Mouse (Mus musculus) frontal cortex, postnatal 25 days (tissue): Measurements from ENCODE around the gene Insr.
A peak's percentile ranks its signal among the peaks of the same experiment; 100 is the strongest.
"Not testable (repeated sequence)": the region's sequence is repeated elsewhere in the genome, so short reads cannot be mapped to it uniquely, and the experiment has no call there.

Experiments used
- DNase-seq, 2 experiments: peaks; one replicate each; pipeline ENCODE4 v3.0.0; 2022; ENCODE audit warnings: low spot score in 2 of 2

Insr gene

DNA sequence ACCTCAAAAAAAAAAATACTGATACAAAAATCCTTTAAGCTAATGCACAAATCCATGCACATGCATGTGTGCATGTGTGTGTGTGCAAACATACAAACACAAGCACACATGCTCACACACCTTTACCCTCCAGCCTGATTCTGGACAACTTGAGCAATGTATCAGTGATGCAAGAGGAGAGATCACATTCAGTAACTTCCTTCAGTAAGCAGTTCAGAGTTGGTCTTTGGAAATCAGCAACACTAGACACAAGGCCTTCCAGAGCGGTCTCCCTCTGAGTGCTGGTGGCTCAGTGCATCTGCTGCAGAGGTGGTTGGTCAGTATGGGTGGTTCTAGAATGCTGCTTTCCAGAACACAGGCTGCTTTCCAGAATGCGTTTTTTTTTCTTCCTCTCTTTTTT, 46.8 kb downstream of the Insr start:
- no peak for DNase-seq

DNA sequence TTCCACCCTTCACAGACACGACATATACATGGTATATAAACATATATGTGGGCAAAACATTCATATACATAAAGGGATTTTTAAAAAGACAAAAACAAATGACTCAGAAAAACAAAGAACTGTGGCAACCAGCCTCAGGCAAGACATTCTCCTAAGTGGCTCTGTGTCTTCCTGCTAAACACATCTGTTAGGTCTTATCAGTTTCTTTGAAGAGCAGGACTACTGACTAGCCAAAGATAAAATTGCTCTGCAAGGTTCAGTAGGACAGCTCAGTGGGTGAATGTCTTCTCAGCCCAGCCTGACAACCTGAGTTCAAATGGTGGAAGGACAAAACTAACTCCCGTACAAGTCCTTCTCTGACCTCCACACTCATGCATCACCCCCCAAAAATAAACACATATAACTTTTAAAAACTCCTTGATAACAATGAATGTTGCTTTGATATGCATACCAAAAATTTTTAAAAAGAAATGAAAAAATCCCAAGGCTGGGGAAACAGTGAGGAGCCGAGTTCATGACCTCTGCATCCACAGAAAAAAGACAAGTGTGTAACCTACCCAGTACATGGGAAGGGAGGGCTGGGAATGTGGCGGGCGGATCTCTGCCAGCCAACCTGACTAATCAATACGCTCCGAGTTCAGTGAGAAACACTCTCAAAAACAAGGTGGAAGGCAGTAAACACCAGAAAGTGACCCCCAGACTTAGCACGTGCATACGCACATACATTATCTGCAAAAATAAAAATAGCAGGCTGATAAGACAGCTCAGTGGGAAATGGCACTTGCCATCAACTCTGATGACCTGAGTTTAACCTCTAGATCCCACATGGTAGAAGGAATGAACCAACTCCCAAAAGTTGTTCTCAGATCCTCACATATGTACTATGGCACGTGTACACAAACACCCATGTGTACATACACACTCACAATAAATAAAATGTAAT, 49.0 kb downstream of the Insr start:
- no peak for DNase-seq

DNA sequence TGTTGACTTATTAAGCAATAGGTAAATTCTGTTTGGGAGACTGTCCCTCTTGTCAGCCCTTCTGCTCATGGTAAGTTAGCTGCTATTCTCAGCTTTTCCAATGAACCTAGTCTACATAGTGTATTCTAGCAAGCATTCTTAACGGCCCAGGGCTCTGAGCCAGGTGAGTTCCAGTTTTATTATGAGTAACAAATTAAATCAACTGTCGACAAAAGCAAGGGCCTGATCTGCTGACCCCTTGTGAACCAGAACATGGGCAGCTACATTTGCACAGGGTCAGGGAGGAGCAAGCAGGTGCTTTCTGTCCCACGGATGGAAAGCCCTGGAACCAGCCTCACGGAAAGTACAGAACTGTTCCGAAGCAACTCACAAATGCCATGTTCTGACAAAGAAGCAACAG, 52.0 kb downstream of the Insr start:
- DNase-seq, result no peak

DNA sequence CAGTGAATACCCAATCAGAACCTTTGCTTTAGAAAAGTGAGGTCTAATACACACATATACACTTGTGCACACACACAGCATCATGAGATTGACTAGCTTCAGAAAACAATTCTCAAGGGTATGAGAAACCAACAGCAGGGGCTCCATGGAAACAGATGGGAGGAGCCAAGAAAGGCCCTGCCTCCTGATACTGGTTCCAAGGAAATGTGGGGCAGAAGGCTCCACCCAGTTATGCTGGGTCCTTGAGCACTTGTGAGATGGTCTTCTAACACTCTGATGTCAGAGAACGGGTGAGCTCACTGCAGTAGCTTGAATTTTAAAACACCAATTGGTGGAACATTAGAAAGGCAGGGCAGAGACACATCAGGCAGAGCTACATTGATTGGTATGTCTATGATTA, 53.7 kb downstream of the Insr start:
- no peak for DNase-seq

DNA sequence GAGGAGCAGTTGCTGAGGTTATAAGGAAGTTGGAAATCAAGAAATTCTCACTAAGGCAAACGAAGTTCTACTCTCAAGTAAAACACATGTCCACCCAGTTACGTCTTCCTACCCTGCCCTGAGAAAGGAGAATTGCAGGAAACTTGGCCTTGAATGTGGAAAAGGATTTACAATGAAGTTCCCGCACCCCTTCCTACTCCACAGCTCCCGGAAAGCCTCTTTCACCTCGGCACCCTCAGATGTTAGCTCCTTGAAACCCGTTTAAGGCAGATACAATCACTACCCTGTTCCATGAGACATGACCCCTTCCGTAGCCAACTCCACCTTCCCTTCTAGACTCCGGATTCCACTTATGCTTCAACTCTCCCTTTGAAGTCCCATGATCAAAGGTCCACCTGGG, 54.2 kb downstream of the Insr start:
- no peak for DNase-seq

DNA sequence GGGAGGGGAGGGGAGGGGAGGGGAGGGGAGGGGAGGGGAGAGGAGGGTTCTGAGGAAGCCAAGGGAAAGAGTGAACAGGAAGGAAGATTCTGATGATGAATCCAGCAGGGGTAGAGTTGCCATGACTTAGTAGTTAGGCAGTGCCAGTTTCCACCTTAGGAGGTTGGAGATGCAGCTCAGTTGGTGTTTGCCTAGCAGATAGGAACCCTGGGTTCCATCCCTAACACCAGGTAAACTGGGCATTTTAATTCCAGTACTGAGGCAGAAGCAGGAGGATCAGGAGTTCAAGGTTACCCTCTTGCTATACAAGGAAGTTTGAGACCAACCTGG, 56.8 kb downstream of the Insr start:
- no peak for DNase-seq

DNA sequence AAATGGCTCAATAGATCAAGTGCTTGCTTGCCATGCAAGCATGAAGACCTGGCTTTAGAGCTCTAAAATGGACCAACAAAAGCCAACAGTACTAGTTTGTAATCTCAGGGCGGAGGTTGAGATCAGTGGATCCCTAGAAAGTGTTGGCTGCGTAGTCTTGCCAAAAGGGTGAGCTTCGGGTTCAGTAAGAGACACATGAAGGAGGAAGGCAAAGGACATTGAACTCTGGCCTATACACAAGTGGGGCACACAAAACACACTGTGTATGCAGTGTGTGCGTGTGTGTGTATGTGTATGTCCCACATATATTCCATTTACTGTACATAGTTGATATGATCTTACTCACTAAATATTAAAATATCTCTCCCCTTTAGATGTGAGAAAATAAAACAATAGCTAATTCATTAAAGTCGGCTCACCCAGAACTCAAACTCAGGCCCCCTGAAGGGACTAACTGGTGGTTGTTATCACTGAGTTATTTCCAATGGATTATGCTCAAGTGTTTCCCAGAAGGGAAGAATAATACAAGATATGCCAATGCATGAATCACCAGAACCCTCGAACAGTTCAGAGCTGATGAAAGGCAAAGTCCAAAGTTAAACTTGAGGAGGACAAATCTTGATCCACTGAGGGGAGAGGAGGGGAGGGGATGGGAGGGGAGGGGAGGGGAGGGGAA, 57.3 kb downstream of the Insr start:
- no peak for DNase-seq

DNA sequence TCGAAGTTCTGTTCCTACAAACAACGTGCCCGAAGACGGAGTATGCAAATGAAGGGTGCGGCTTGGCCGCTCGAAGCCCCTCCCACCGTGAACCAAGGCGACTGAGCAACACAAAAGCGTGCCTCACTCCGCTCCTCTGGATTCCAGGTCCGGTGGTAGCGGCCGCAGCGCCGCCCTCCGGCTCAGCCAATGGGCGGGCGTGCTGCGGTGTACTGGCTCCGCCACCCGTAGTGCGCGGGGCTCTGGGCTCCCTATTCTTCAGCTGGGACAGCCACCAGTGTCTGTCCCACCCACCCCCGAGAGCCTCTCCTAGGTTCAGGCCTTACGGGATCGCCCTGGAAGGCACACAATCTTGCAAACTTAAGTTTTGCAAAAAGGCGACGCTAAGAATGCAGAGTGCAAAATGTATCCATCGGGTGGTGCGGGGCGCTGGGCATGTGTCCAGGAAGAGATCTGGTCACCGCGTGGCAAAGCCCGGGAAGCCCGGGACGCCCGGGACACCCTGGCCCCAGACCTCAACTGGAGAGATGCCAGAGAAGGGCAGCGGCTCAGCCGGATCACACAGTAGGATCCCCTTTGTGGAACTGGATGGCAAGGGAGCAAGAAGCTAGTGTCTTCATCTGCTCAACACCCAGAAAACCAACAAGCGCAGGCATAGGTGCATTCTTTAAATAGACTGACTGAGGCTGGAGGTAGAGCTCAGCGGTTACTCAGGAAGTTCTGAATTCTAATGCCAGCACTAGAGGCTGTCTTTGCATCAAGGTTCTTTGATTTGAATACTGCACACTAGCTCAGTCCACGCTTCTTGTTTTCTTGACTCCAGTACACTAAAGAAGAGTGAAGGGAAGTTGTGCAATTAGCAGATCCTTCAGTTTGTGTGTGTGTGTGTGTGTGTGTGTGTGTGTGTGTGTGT, 58.1 kb downstream of the Insr start:
- peak; percentile 63 to 70 for DNase-seq

DNA sequence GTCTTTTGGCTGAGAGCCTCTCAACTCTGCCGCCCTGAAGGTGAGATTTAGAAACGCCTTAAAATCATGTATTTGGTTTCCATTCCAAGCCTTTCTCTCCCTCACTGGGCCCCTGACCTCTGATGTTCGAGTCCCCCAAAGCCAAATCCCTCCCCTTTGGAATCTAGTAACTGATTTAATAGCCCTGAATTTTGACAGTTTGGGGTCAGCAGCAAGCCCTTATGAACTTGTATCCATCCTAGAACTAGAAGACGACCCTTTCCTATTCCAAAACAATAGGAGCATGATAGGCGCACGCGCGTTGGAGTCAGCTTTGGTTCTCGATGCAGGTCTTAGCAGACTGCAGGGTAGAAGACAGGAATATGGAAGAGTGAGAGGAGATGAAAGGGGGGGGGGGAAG, 58.9 kb downstream of the Insr start:
- no peak for DNase-seq

DNA sequence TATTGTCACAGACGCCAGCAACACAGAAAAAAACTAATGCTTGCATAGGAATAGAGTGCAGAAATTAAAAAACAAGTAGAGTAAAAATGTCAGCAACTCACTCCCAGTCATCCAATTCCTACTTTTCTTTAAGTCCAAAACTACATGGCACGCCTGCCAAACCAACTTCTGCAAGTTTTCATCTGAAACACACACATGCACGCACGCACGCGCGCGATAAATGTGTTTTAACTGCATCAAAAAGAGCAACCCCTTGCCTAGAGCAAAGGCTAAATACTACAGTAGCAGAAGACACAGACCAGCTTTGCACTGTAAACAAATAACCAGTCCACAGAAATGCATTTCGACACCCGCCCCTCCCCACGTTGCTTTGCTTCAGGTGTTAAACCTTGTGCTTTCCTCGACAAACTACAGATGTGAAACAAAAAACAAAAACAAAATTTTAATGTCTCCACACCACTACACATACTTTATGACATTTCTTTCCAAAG, 59.5 kb downstream of the Insr start:
- DNase-seq, result no peak

DNA sequence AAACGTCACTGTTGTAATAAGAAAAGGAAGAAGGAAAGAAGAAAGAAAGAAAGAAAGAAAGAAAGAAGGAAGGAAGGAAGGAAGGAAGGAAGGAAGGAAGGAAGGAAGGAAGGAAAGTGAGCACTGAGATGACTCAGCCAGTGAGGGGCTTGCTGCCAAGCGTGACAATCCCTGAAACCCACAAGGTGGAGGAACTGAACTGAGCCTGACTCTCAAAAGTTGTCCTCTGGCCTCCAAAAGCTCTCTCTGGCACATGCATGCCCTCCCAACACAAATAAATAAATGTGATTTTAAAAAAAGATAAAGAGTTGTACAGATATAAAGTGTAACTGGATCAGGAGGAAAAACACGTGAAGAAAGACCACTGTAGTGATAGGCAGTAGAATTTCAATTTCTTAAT, 60.2 kb downstream of the Insr start:
- no peak for DNase-seq

DNA sequence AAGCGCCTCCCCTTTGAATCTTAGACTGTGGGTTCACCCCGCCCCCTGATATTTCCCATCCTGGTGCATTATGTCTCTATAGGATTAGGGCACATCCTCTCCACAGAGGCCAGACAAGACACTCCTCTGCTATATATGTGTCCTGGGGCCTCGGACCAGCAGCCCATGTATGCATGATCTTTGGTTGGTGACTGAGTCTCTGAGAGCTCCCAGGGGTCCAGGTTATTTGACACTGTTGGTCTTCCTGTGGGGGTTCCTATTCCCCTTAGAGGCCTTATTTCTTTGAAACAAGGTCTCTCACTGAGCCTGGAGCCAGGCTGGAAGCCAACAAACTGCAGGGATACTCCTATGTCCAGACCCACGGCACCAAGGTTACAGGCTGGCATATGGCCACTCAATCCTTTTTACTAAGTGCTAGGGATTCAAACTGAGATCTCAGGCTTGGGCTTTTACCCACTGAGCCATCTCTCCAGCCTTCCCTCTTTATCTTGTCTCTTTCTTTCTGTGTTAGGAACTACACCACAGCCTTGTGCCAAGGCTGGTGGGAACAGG, 62.8 kb downstream of the Insr start:
- DNase-seq, result no peak

DNA sequence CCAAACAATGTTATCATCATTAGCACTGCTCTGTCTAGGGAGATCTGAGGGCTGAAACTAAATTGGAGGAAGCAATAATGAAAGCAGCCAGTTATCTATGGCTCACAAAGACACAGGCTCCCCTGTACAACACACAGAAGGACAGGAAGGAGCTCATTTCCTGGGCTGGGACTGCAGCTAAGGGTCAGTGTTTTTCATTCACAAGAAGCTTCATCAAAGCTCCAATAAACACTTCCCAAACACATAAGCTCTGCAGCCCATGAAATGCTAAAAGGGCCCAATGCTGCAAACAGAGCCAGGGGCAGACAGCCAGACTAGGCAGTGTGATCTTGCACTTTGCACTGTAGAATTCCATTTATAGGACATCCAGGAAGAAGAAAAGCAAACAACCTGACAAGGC, 63.9 kb downstream of the Insr start:
- no peak for DNase-seq

DNA sequence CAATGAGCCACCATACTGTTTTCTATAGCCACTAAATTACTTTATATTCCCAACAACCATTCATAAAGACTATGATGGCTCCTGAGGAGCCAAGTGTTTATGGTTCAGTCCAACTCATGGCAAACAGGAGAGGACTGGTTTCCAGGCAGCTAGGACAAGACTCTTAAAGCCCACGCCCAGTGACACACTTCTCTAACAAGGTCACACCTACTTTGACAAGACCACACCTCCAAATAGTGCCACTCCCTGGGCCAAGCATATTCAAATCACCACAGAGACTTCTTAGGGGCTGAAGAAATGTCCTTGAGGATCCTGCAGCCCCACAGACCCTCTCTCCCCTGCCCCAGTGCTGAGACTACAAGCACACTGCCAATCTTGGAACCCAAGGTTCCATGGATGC, 64.8 kb downstream of the Insr start:
- DNase-seq, result no peak

DNA sequence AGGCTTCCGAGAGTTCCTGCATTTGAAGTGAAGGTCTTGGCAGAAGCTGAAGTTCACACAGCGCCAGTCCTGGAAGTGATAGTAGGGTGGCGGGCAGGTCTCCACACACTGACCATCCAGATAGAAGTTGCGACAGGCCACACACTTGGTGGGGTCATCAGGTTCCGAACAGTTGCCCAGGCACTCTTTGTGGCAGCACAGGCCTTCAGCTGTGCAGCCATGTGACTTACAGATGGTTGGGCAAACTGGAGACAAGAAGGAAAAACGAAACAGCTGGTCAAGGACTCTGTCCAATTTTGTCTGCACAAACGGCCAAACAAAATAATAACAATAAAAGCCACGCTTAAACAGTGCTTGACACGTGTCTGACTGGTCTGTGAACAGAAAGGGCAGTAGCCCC, 68.0 kb downstream of the Insr start:
- DNase-seq, result no peak

DNA sequence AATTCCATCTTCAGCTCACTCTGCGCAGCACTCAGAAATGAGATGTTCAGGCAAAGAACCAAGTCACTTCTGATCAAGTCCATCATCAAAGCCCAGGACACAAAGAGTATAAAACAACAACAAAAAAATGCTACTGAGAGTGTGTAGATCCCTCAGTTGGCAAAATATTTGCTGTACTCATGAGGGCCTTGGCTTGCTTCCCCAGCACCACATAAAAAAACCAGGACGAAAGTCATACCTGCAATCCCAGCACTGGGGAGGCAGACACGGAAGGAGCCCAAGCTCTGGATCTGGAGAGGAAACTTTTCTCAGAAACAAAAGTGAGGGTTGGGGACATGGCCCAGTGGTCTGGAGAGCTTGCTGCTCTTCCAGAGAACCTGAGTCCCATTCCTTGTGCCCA, 69.5 kb downstream of the Insr start:
- no peak for DNase-seq

DNA sequence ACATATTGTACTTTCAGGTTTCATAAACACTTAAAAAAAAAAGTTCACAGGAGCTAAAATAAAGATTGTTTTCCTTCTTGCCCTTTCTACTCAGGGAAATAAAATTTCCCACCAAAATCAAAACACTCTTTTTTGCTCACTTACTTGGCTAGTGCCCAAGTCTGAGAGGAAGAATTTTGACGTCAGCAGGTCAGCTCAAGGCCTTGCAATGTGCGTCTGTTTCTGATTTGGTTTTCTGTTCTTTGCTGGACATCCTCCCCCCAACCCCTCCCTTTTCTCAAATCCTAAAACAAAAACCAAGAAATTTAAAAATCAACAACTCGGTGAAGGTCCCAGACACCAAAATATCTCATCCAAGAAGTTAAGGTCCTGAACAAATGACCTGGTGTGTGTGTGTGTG, 70.1 kb downstream of the Insr start:
- DNase-seq, result no peak

DNA sequence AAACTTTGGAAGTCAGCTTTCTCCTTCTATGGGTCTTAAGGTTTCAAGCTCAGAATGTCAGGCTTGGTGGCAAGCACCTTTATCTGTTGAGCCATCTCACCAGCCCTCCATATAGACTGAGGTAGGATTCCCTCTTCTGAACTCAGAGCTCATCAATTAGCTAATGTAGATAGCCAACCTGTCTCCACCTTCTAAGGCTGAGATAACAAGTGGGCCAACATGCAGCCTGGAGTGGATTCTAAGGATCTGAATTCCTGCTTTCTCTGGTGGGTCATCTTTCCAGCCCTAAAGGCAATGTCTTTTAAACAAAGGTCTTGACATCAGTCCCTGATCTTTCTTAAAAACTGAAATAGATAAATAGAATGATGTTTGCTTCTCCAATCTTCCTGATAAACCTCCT, 70.7 kb downstream of the Insr start:
- DNase-seq, result no peak

DNA sequence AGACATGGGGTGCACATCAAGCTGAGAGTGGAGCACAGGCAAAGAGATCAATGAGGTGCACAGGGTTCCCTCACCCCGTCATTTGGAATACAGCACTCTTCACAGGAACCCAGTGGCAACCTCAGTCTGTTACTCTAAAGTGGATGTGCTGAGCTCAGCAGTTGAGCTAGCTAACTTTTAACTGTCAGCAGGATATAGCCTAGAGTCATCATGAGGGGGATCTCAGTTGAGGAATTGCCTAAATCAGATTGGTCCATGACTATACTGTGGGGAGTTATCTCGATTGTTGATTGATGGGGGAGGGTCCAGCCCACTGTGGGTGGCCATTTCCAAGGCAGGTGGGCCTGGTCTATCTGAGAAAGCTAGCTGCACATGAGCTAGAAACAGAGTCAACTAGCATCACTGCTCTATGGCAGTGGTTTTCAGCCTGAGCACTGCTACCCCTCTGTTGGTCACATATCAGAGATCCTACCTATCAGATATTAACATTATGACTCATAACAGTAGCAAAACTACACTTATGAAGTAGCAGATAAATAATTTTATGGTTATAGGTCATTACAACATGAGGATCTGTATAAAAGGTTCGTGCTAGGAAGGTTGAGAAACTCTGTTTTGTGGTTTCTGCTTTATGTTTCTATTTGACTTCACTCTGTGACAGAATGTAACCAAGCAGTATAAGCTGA, 74.5 kb downstream of the Insr start:
- DNase-seq, result no peak

DNA sequence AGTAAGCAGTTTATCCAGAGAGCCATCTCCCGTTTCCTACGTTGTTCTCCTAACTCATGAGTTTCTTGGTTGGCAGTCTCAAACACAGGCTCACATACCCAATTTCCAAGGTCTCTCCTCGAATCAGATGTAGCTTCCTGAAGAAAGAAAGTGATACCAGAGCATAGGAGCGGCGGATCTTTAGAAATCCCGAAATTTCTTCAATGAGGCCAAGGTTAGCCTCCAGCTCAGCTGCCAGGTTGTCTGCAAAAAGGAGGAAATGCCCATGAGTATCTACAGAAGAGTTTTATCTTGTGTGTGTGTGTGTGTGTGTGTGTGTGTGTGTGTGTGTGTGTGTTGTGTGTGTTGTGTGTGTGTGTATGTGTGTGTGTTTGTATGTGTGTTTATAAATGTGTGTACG, 76.6 kb downstream of the Insr start:
- DNase-seq, result no peak

DNA sequence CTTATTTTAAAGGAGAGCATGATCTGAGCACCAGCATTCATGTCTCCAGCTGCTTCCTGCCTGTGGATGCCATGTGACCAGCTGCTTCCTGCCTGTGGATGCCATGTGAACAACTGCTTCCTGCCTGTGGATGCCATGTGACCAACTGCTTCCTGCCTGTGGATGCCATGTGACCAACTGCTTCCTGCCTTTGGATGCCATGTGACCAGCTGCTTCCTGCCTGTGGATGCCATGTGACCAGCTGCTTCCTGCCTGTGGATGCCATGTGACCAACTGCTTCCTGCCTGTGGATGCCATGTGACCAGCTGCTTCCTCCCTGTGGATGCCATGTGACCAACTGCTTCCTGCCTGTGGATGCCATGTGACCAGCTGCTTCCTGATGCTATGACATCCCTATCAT, 85.1 kb downstream of the Insr start:
- DNase-seq, result not testable (repeated sequence)
